Mouse (Mus musculus) lung, embryonic 14.5 days (tissue): ENCODE data around the gene Kdm2b. TPM values are rescaled to one million over a fixed set of nuclear protein-coding genes. Genes with fewer than 3 reads are reported as not detected.
A peak's percentile ranks its signal among the peaks of the same experiment; 100 is the strongest.

ENCODE experiments used
- ATAC-seq: fragments of 200-750 bp; cut with Nextera tagmentation; 2 replicates; pipeline ENCODE4 v1.8.0; 2017; ENCODE audit warnings: mild to moderate bottlenecking, moderate TSS enrichment, moderate library complexity; ENCODE audit not compliant: insufficient read depth
- DNase-seq: peaks from one replicate; pipeline ENCODE4 v3.0.0-alpha.2; 2015
- H3K27ac ChIP-seq: fragments of 300-500 bp; sonication (generic); 2 replicates; pipeline ENCODE4 v1.5.1; 2014; ENCODE audit warnings: low read depth, mild to moderate bottlenecking, moderate library complexity
- H3K27me3 ChIP-seq: fragments of 300-500 bp; sonication (generic); 2 replicates; pipeline ENCODE4 v1.6.1; 2014; ENCODE audit warnings: low read length, control low read depth; ENCODE audit not compliant: insufficient read depth
- H3K36me3 ChIP-seq: fragments of 300-500 bp; sonication (generic); 2 replicates; pipeline ENCODE4 v1.6.1; 2014; ENCODE audit warnings: control low read depth; ENCODE audit not compliant: insufficient read depth
- H3K4me1 ChIP-seq: fragments of 300-500 bp; sonication (generic); 2 replicates; pipeline ENCODE4 v1.6.1; 2014; ENCODE audit warnings: antibody characterized with exemption, control low read depth; ENCODE audit not compliant: insufficient read depth
- H3K4me2 ChIP-seq: fragments of 300-500 bp; sonication (generic); 2 replicates; pipeline ENCODE4 v1.6.1; 2014; ENCODE audit warnings: mild to moderate bottlenecking
- H3K4me3 ChIP-seq: fragments of 300-500 bp; sonication (generic); 2 replicates; pipeline ENCODE4 v1.5.1; 2014; ENCODE audit warnings: low read depth, low read length
- H3K9ac ChIP-seq: fragments of 300-500 bp; sonication (generic); 2 replicates; pipeline ENCODE4 v1.6.1; 2014
- H3K9me3 ChIP-seq: fragments of 300-500 bp; sonication (generic); 2 replicates; pipeline ENCODE4 v1.6.1; 2016; ENCODE audit warnings: low read depth, low read length, control low read depth
- CTCF ChIP-seq: IDR thresholded peaks from 2 replicates; pipeline ENCODE4 v1.5.1; 2016; ENCODE audit warnings: antibody characterized with exemption, low read depth
- WGBS: fragments of 180-500 bp; shearing (Covaris S2); extraction: QIAGEN DNeasy Blood & Tissue Kit; methylation state at CpG from one replicate; pipeline ENCODE4 v1.1.7; 2014; 5-methylcytosine and 5-hydroxymethylcytosine counted together
- polyA plus RNA-seq: library from polyadenylated mRNA; unstranded; fragments of >200 nt; fragmentation: Nextera tagmentation; extraction: Ambion mirVana; gene quantifications from 2 replicates; pipeline ENCODE4 v1.2.1, GENCODE M21; 2014

The Kdm2b gene
- polyA plus RNA-seq, 1 experiment from 2014 or later: 46.7 TPM

- no peaks in the 10 kb centered on the region for H3K27me3 ChIP-seq
- no peak overlapping the region for H3K27ac ChIP-seq
- DNase-seq: no peak
- TF ChIP-seq CTCF: no peak
- H3K9me3 ChIP-seq: no peaks in the 10 kb centered on the region
- no peak for ATAC-seq
- no peaks in the 10 kb centered on the region; the same call in 1 of the 2 replicates for H3K4me1 ChIP-seq
- 80% methylated on average over 8 of the region's 8 CpGs for WGBS
- no peak overlapping the region for H3K4me3 ChIP-seq
- H3K4me2 ChIP-seq: no peak overlapping the region
- peaks cover 2% of the 10 kb centered on the region; the same call in 1 of the 2 replicates for H3K36me3 ChIP-seq
- no peak overlapping the region for H3K9ac ChIP-seq
Measured at GRCm38 (mm10) chr5:122927092-122927491, 62.5 kb downstream of the Kdm2b start.

GRCm38 (mm10) chr5:122926341-122926740, 63.3 kb downstream of the Kdm2b start:
- H3K4me1 ChIP-seq: no peaks in the 10 kb centered on the region; the same call in 1 of the 2 replicates
- TF ChIP-seq CTCF: no peak
- H3K27me3 ChIP-seq: no peaks in the 10 kb centered on the region
- H3K4me3 ChIP-seq: no peak overlapping the region
- H3K36me3 ChIP-seq: no peaks in the 10 kb centered on the region
- 53% methylated on average over 3 of the region's 3 CpGs for WGBS
- H3K4me2 ChIP-seq: no peak overlapping the region
- no peak overlapping the region for H3K9ac ChIP-seq
- no peaks in the 10 kb centered on the region for H3K9me3 ChIP-seq
- H3K27ac ChIP-seq: 0 out of 2 replicates have a peak overlapping the region, but pooled peaks have one; percentile 34
- DNase-seq: peak; percentile 25
- ATAC-seq: no peak

- peak; percentile 85 for TF ChIP-seq CTCF
- peak overlapping the region; percentile 46 for H3K4me2 ChIP-seq
Measured at GRCm38 (mm10) chr5:122925534-122925958, 64.1 kb downstream of the Kdm2b start.

DNA sequence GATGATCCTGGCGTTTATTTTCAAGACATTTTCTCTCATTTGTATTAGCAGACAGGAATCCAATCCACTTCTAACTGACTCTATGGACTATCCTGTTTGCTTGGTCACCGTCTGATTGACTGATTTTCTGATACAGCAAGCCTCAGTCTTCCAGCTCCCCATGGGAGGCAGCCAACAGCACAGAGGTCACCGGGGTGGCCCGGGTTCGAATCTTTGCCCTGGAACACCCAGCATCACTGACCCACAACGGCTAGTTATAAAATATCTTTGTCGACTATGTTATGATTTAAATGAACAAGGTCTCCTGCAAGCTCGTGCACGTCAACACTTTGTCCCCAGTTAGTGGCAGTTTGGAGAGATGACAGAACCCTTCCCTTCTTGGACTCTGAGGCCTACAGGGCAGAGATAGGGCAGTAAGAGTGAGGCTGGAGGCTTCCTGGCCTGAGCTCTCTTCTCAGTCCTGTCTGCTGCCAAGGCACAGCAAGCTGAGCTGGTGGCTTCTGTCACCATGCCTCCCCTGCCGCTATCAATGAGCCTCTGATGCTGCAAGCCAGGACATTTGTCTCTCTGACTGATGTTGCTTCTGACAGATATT, 65.7 kb downstream of the Kdm2b start:
- no peaks in the 10 kb centered on the region; the same call in 1 of the 2 replicates for H3K4me1 ChIP-seq
- 89% methylated on average over 10 of the region's 10 CpGs for WGBS
- H3K9ac ChIP-seq: no peak overlapping the region
- H3K9me3 ChIP-seq: no peaks in the 10 kb centered on the region
- H3K36me3 ChIP-seq: no peaks in the 10 kb centered on the region
- ATAC-seq (no peak), DNase-seq (no peak)
- no peaks in the 10 kb centered on the region for H3K27me3 ChIP-seq
- no peak overlapping the region for H3K4me2 ChIP-seq
- no peak overlapping the region for H3K27ac ChIP-seq
- TF ChIP-seq CTCF: no peak
- no peak overlapping the region for H3K4me3 ChIP-seq

More at GRCm38 (mm10) chr5:122925534-122925958, 64.1 kb downstream of the Kdm2b start:
- Histone ChIP-seq H3K27ac (peak overlapping the region; percentile 34; the same call in 1 of the 2 replicates), H3K4me1 (no peaks in the 10 kb centered on the region; the same call in 1 of the 2 replicates), H3K36me3 (no peaks in the 10 kb centered on the region), H3K27me3 (no peaks in the 10 kb centered on the region), H3K9ac (no peak overlapping the region), H3K9me3 (no peaks in the 10 kb centered on the region), H3K4me3 (no peak overlapping the region)
- WGBS: 19% methylated on average over 7 of the region's 7 CpGs
- peak; percentile 31; the same call in 1 of the 2 replicates for ATAC-seq
- DNase-seq: peak; percentile 88

DNA sequence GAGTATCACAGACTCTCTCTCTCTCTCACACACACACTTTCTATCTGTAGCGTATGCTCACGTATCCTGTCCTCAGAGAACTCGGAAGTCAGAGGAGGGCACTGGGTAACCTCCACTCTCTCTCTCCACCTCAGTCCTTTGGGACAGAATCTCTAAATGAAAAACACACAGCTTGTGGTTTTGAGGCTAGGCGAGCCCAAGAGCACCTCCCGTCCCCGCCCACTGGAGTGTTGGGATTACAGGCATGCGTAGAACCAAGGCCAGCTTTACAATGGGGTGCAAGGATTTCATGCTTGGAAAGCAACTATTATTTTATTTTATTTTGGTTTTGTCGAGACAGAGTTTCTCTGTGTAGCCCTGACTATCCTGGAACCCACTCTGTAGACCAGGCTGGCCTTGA, 67.7 kb downstream of the Kdm2b start:
- H3K4me3 ChIP-seq: no peak overlapping the region
- 92% methylated on average over 8 of the region's 8 CpGs for WGBS
- DNase-seq: no peak
- no peaks in the 10 kb centered on the region; the same call in 1 of the 2 replicates for H3K4me1 ChIP-seq
- no peak overlapping the region for H3K4me2 ChIP-seq
- H3K9me3 ChIP-seq: no peaks in the 10 kb centered on the region
- no peak for ATAC-seq
- TF ChIP-seq CTCF: no peak
- no peaks in the 10 kb centered on the region for H3K36me3 ChIP-seq
- no peak overlapping the region for H3K27ac ChIP-seq
- no peaks in the 10 kb centered on the region for H3K27me3 ChIP-seq
- H3K9ac ChIP-seq: no peak overlapping the region

GRCm38 (mm10) chr5:122920557-122920956, 69.1 kb downstream of the Kdm2b start:
- Histone ChIP-seq H3K4me2 (no peak overlapping the region), H3K9ac (no peak overlapping the region), H3K36me3 (no peaks in the 10 kb centered on the region), H3K4me3 (no peak overlapping the region), H3K4me1 (no peaks in the 10 kb centered on the region), H3K27ac (no peak overlapping the region), H3K9me3 (no peaks in the 10 kb centered on the region), H3K27me3 (no peaks in the 10 kb centered on the region)
- no peak for TF ChIP-seq CTCF
- 71% methylated on average over 5 of the region's 5 CpGs for WGBS
- no peak for DNase-seq
- no peak for ATAC-seq

DNA sequence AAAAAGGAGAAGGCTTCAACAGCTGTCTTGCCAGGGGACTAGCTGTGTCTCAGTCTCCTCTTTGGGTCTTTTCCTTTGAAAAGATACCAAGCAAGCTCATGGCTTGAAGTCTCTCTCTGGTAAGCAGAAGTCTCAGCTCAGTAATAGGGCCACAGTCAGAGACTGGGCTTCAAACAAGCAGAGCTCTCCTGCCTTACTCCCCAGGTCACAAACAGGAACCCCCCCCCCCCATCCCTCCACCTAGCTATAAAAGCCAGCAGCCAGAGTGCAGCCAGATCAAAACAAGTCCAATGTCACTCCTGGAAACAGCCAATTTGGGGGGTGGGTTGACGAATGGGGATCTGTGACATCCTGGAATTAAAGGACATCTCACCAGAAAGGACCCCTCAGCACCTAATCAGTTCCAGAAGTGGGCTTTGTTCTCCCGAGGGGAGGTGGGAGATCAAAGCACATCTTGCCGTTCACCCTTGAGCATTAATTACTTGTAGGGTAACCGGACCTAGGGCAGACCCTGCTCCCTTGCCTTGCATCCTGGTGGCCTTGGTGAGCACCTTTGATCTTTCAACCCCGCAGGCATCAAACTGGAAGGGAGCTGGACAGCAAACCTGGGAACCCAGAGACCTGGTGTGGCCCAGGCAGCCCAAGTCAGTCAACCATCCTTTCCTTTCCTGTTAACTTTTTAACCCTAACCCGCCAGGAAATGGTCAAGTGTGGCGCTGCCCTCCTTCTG, 71.5 kb downstream of the Kdm2b start:
- Histone ChIP-seq H3K9ac (no peak overlapping the region), H3K4me1 (no peaks in the 10 kb centered on the region), H3K36me3 (no peaks in the 10 kb centered on the region), H3K27me3 (no peaks in the 10 kb centered on the region), H3K4me2 (no peak overlapping the region), H3K9me3 (no peaks in the 10 kb centered on the region), H3K4me3 (no peak overlapping the region), H3K27ac (no peak overlapping the region)
- 35% methylated on average over 7 of the region's 7 CpGs for WGBS
- TF ChIP-seq CTCF: no peak
- ATAC-seq (no peak), DNase-seq (no peak)
